Mouse (Mus musculus) cortical plate, adult 2 months (tissue): ENCODE data around the gene Dnah1.

Source experiments
- CTCF ChIP-seq: fragments of 200-500 bp; IDR thresholded peaks from 2 replicates; pipeline ENCODE4 v1.5.1; 2011; ENCODE audit warnings: mild to moderate bottlenecking, control low read depth, low read length; ENCODE audit not compliant: insufficient read depth; ENCODE audit errors: extremely low read depth
- POLR2A ChIP-seq: fragments of 200-500 bp; IDR thresholded peaks from 2 replicates; pipeline ENCODE4 v1.6.1; 2011; ENCODE audit warnings: mild to moderate bottlenecking, low read length, control low read depth; ENCODE audit not compliant: insufficient read depth; ENCODE audit errors: extremely low read depth

DNA sequence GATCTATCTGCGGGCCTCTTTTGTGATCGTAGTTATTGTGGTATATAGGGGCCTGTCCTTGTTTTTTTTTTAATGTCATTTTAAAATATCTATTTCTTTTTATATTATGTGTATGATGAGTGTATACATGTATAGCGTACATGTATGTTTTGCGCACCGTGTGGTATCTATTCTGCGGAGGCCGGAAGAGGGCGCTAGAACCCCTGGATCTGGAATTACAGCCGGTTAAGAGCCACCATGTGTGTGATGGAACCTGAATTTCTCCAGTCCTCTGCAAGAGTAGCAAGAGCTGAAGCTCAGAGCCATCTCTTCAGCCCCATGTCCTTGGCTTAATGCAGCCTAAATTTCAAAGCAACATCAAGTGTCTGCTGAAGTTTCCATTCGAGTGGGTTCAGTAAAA is 1.2 kb upstream of the Dnah1 start:
- no peak for TF ChIP-seq CTCF
- no peak for TF ChIP-seq POLR2A
